Mouse (Mus musculus) megakaryocyte, embryonic 14.5 days (primary cell): Measurements from ENCODE around the gene Igfbp2. TPM values are rescaled to one million over a fixed set of nuclear protein-coding genes. Genes with fewer than 3 reads are reported as not detected.

Source experiments
- H3K27me3 ChIP-seq: replicated peaks from 2 replicates; pipeline ENCODE3; 2012; ENCODE audit warnings: inconsistent platforms
- H3K36me3 ChIP-seq: replicated peaks from 2 replicates; pipeline ENCODE3; 2012; ENCODE audit warnings: low read length, inconsistent platforms, mixed read lengths
- H3K4me1 ChIP-seq: 2 replicates; pipeline ENCODE4 v1.6.1; 2012; ENCODE audit warnings: inconsistent platforms
- H3K4me3 ChIP-seq: replicated peaks from 2 replicates; pipeline ENCODE3; 2012; ENCODE audit warnings: moderate library complexity, mild to moderate bottlenecking, inconsistent platforms
- H3K9me3 ChIP-seq: 2 replicates; pipeline ENCODE4 v1.6.1; 2012; ENCODE audit warnings: inconsistent platforms
- FLI1 ChIP-seq: IDR thresholded peaks from 2 replicates; pipeline ENCODE4 v1.6.1; 2012; ENCODE audit warnings: low read length, inconsistent platforms, mixed read lengths
- GATA1 ChIP-seq: IDR thresholded peaks from 3 replicates; pipeline ENCODE4 v1.6.1; 2012; ENCODE audit warnings: mixed read lengths, low read length, inconsistent platforms, borderline replicate concordance
- polyA plus RNA-seq: library from polyadenylated mRNA; stranded (reverse); fragments of >175 nt; gene quantifications from 2 replicates; pipeline ENCODE4 v1.2.3, GENCODE M21; 2012; ENCODE audit warnings: low replicate concordance; ENCODE audit not compliant: insufficient read depth

The Igfbp2 gene
- polyA plus RNA-seq, result not detected in 2 replicates

- Histone ChIP-seq H3K27me3 (peaks cover 60% of the 10 kb centered on the region), H3K9me3 (peaks cover 11% of the 10 kb centered on the region; the same call in 1 of the 2 replicates), H3K4me1 (peaks cover 6% of the 10 kb centered on the region; the same call in 1 of the 2 replicates), H3K4me3 (peak within 1 kb of the TSS; percentile 54), H3K36me3 (no peaks in the 10 kb centered on the region)
- TF ChIP-seq GATA1 (no peak), FLI1 (no peak)
Observed at GRCm38 (mm10) chr1:72823751-72824706, at the start of gene Igfbp2. Igfbp2 (plus strand) TSS chr1:72824503.

DNA sequence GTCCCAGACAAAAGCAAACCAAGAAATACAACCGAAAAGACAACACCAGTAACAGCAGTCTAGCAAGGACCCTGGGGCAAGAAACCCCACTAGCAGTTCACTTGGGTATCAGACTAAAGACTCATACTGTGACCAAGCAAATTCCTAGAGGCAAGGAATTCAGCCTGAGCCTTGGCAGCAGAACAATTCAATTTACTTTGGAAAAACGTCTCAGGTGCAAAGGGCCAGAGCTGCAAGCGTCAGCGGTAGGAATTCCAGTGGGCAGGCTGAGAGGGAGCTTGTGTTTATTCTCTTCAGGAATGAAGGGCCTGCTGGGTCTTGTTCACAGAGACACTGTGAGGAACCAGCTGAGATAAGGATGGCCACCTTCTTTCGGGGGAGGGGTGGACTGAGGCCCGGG lies 45.5 kb upstream of the Igfbp2 start:
- Histone ChIP-seq H3K27me3 (no peaks in the 10 kb centered on the region), H3K4me3 (no peak overlapping the region), H3K9me3 (peaks cover 18% of the 10 kb centered on the region), H3K36me3 (no peaks in the 10 kb centered on the region), H3K4me1 (no peaks in the 10 kb centered on the region)
- TF ChIP-seq FLI1 (no peak), GATA1 (no peak)

DNA sequence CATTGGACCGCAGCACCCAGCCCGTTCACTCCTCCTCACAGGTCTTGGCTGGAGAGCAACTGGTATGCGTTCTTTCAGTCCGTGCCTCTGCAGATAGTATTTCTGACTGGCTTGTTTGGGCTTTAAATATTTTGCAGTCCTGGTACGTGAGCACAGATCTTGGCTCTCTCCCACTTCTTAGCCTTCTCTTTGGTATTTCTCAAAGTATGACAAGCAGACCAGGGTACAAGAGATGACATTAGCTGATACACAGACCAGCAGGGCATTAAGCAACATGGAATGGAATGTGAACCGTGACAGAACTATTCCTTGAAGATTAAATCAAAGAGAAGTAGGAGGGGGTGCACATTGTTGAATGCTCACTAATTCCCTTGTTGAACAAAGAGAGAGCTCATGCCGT lies 43.6 kb upstream of the Igfbp2 start:
- Histone ChIP-seq H3K36me3 (no peaks in the 10 kb centered on the region), H3K9me3 (peaks cover 23% of the 10 kb centered on the region), H3K4me3 (no peak overlapping the region), H3K4me1 (no peaks in the 10 kb centered on the region), H3K27me3 (no peaks in the 10 kb centered on the region)
- TF ChIP-seq FLI1, result no peak
- TF ChIP-seq GATA1, result no peak

- no peak for TF ChIP-seq FLI1
- TF ChIP-seq GATA1, result no peak
- no peak overlapping the region for H3K4me3 ChIP-seq
- peaks cover 32% of the 10 kb centered on the region for H3K9me3 ChIP-seq
- no peaks in the 10 kb centered on the region for H3K36me3 ChIP-seq
- no peaks in the 10 kb centered on the region for H3K27me3 ChIP-seq
- H3K4me1 ChIP-seq, result no peaks in the 10 kb centered on the region
Observed at GRCm38 (mm10) chr1:72783341-72783740, 41.0 kb upstream of the Igfbp2 start.

DNA sequence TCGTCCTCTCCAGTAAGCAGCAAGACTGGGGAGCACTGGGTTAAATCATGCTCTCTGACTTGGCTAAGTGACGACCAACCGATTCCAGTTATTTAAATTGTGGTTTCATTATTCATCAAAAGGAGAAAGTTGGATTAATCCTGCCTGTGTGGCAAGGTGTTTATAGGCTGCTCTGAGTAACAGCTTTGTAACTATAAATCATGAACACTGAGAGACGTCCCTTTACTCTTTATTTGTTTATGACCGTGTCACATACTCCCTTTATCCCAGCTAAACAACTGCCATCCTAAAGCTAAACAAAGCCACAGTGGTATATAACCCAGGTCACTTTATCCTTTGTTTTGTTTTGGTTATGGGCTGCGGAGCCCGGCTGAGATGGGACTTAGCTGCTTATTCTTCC lies 40.3 kb upstream of the Igfbp2 start:
- no peaks in the 10 kb centered on the region for H3K27me3 ChIP-seq
- H3K4me3 ChIP-seq, result no peak overlapping the region
- no peak for TF ChIP-seq FLI1
- TF ChIP-seq GATA1, result no peak
- no peaks in the 10 kb centered on the region for H3K4me1 ChIP-seq
- peaks cover 38% of the 10 kb centered on the region for H3K9me3 ChIP-seq
- no peaks in the 10 kb centered on the region for H3K36me3 ChIP-seq

DNA sequence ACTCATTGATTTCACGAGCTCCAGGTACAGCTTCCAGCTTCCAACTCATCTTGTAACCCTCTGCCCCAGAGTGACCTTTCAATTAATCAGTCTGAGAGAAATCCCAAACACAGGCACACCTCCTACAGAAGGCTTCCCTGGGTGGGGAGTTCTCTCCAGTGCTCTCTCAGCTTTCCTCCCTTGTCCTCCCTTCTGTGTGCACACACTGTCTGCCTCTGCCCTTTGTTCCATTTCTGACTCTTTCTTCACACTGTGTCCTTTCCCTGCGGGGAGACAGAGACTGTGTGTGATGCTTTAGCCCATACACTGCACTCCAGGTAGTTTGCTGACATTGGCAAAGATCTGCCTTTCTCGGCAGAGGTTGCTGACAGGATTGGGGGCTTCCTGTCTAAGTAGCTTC lies 33.6 kb upstream of the Igfbp2 start:
- Histone ChIP-seq H3K9me3 (peaks cover 44% of the 10 kb centered on the region), H3K27me3 (no peaks in the 10 kb centered on the region), H3K4me3 (no peak overlapping the region), H3K4me1 (no peaks in the 10 kb centered on the region), H3K36me3 (no peaks in the 10 kb centered on the region)
- no peak for TF ChIP-seq GATA1
- TF ChIP-seq FLI1, result no peak

- no peaks in the 10 kb centered on the region for H3K4me1 ChIP-seq
- H3K9me3 ChIP-seq, result peaks cover 47% of the 10 kb centered on the region
- TF ChIP-seq FLI1 (no peak), GATA1 (no peak)
- H3K36me3 ChIP-seq, result no peaks in the 10 kb centered on the region
- H3K27me3 ChIP-seq, result no peaks in the 10 kb centered on the region
- no peak overlapping the region for H3K4me3 ChIP-seq
Observed at GRCm38 (mm10) chr1:72791743-72792142, 32.6 kb upstream of the Igfbp2 start.

- H3K27me3 ChIP-seq, result no peaks in the 10 kb centered on the region
- H3K4me3 ChIP-seq, result no peak overlapping the region
- TF ChIP-seq GATA1, result no peak
Observed at GRCm38 (mm10) chr1:72792262-72792661, 32.0 kb upstream of the Igfbp2 start.

GRCm38 (mm10) chr1:72793230-72793629 lies 31.1 kb upstream of the Igfbp2 start:
- TF ChIP-seq GATA1 (no peak), FLI1 (no peak)
- no peaks in the 10 kb centered on the region for H3K36me3 ChIP-seq

More at GRCm38 (mm10) chr1:72792262-72792661, 32.0 kb upstream of the Igfbp2 start:
- Histone ChIP-seq H3K36me3 (no peaks in the 10 kb centered on the region), H3K4me1 (no peaks in the 10 kb centered on the region), H3K9me3 (peaks cover 46% of the 10 kb centered on the region)

DNA sequence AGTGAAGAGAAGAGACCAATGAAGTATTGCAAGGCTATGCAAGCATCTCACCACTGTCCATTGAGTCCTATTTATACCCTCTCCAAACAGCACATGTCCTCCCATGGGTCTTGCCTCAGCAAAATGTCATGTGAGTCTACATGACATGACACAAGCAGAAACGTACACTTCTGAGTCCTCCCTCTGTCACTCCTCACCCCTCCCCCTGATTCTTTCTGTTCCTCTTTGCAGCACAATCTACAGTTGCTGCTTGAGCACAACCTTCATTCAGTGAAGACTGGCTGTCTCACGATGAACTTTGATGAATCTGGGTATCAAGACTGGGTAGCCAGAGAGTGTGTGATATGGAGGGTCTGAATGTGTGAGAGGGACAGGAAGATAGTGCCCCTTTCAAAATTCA lies 28.2 kb upstream of the Igfbp2 start:
- no peaks in the 10 kb centered on the region for H3K4me1 ChIP-seq
- TF ChIP-seq GATA1, result no peak
- no peak overlapping the region for H3K4me3 ChIP-seq
- H3K36me3 ChIP-seq, result no peaks in the 10 kb centered on the region
- H3K27me3 ChIP-seq, result no peaks in the 10 kb centered on the region
- H3K9me3 ChIP-seq, result peaks cover 40% of the 10 kb centered on the region

More at GRCm38 (mm10) chr1:72793230-72793629, 31.1 kb upstream of the Igfbp2 start:
- Histone ChIP-seq H3K4me1 (no peaks in the 10 kb centered on the region), H3K9me3 (peaks cover 46% of the 10 kb centered on the region), H3K4me3 (no peak overlapping the region), H3K27me3 (no peaks in the 10 kb centered on the region)
